Mouse (Mus musculus): ENCODE data around the gene Optn. TPM values are rescaled to one million over a fixed set of nuclear protein-coding genes. Genes with fewer than 3 reads are reported as not detected.

Optn gene
- total RNA-seq (2012; rRNA removed), result 4.6 and 4.9 TPM in 2 replicates

DNA sequence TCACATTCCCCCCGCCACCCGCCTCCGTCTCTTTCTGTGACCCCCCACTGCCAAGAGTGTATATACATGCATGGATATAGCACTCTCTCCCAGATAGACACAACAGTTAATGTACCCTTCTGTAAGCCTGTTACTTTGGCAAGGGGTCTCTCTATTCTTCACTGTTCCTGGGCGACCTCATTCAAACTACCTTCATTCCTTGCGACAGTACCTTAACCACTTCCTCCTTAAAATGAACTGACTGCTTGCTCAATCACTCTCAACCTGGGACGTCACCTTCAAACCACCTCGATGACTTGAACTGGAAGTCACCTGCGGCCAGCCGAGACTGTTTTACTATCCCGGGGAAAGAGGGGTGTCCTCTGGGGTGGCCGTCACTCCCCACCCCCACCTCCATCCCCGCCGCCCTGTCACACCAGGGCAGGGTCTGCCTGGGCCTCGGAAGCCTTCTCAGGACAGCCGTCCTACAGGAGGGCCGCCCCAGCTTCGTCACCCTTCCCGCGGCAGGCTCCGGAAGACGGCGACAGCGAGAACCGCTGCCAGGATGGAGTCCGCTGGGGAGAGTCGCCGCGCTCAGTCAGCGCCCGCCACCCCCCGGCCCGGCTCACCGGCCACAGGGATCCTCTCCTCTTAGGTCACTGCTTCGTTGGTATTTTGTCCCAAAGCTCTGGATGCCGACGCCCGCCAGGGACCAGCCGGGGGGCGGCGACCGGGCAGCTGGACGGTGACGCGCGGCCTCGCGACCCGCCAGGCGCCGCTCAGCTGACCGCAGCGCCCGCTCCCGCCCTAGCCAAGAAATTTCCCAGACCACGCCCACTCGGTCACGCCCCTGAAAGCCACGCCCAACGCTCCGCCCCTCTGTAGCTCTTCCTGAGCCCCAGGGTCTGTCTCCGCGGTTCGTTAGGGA, at the start of gene Optn:
Gene Optn, minus strand, starts transcription at position 753 of the 907 bp plus-strand sequence.
- in situ Hi-C loops (cut with MboI; ENCODE audit: low sequenced_read_pairs in 2 of 2, unreplicated experiment in 2 of 2), result no loop called here
- peak within 1 kb of the TSS; percentile 77 for H3K9ac ChIP-seq (ENCODE audit: insufficient read depth, low read depth, low read length, poor library complexity, severe bottlenecking)
- no peaks in the 10 kb centered on the region for H3K9me3 ChIP-seq (ENCODE audit: control insufficient read depth, insufficient read depth, low read depth, low read length)
- peak; percentile 81 for DNase-seq (ENCODE audit: low read depth, low spot score)
- TF ChIP-seq CHD2 (IDR thresholded peaks at IDR 0.05; ENCODE audit: low read depth, low read length) (no peak), ZNF384 (IDR thresholded peaks at IDR 0.05; ENCODE audit: low read depth, low read length) (no peak), ZC3H11A (IDR thresholded peaks at IDR 0.05; ENCODE audit: borderline replicate concordance, low read depth, low read length) (no peak), MAFK (IDR thresholded peaks at IDR 0.05; ENCODE audit: insufficient read depth, low read depth, low read length) (no peak), HCFC1 (IDR thresholded peaks at IDR 0.05; ENCODE audit: borderline replicate concordance, insufficient read depth, low read length) (no peak)
- H3K4me1 ChIP-seq (ENCODE audit: control insufficient read depth in 2 of 2, insufficient read depth in 2 of 2, low read length in 2 of 2, poor library complexity in 1 of 2), result 0 out of 4 replicates have a peak, but pooled peaks cover 0 to 2% of the 10 kb centered on the region in 2 experiments
- H3K36me3 ChIP-seq (ENCODE audit: control insufficient read depth, insufficient read depth, low read length, poor library complexity, severe bottlenecking), result no peaks in the 10 kb centered on the region; the same call in 1 of the 2 replicates
- peak within 1 kb of the TSS; percentile 62 to 87 for H3K4me3 ChIP-seq (ENCODE audit: insufficient read depth in 1 of 2, low read depth in 1 of 2, low read length in 2 of 2, poor library complexity in 1 of 2, severe bottlenecking in 1 of 2)
- peak within 1 kb of the TSS; percentile 15; the same call in 1 of the 2 replicates for H3K27ac ChIP-seq (ENCODE audit: insufficient read depth, low read depth, low read length, poor library complexity, severe bottlenecking)

GRCm38 (mm10) chr2:5112785-5113291, 49.0 kb upstream of the Optn start:
- in situ Hi-C loops (cut with MboI; ENCODE audit: low sequenced_read_pairs in 2 of 2, unreplicated experiment in 2 of 2), result no loop called here
- H3K27ac ChIP-seq (ENCODE audit: insufficient read depth, low read depth, low read length, poor library complexity, severe bottlenecking), result no peak overlapping the region
- H3K9ac ChIP-seq (ENCODE audit: insufficient read depth, low read depth, low read length, poor library complexity, severe bottlenecking), result no peak overlapping the region

DNA sequence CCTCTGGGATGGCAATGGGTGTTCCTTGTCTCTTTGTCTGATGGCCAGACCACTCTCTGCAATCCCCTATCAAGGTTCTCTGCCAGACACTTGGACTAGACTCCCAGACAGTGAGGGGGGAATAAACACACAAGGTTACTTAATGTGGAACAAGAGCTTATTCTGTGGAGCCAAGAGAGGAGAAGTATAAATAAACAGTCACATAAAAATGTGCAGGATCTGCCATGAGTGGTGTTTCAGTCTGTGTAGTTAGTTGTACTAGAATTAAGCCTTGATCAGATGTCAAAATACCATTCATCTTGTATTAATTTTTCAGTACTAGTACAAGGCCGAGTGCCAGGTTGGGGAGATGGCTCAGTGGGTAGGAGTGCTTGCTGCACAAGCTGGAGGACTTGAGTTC, 39.0 kb upstream of the Optn start:
- in situ Hi-C loops (cut with MboI; ENCODE audit: low sequenced_read_pairs in 2 of 2, unreplicated experiment in 2 of 2), result no loop called here
- no peaks in the 10 kb centered on the region for H3K36me3 ChIP-seq (ENCODE audit: control insufficient read depth, insufficient read depth, low read length, poor library complexity, severe bottlenecking)
- no peak overlapping the region for H3K9ac ChIP-seq (ENCODE audit: insufficient read depth, low read depth, low read length, poor library complexity, severe bottlenecking)
- no peaks in the 10 kb centered on the region for H3K4me1 ChIP-seq (ENCODE audit: control insufficient read depth in 2 of 2, insufficient read depth in 2 of 2, low read length in 2 of 2, poor library complexity in 1 of 2)
- no peaks in the 10 kb centered on the region for H3K9me3 ChIP-seq (ENCODE audit: control insufficient read depth, insufficient read depth, low read depth, low read length)
- DNase-seq (ENCODE audit: low read depth, low spot score), result no peak
- H3K27ac ChIP-seq (ENCODE audit: insufficient read depth, low read depth, low read length, poor library complexity, severe bottlenecking), result no peak overlapping the region
- TF ChIP-seq HCFC1 (IDR thresholded peaks at IDR 0.05; ENCODE audit: borderline replicate concordance, insufficient read depth, low read length) (no peak), CHD2 (IDR thresholded peaks at IDR 0.05; ENCODE audit: low read depth, low read length) (no peak), MAFK (IDR thresholded peaks at IDR 0.05; ENCODE audit: insufficient read depth, low read depth, low read length) (no peak), ZC3H11A (IDR thresholded peaks at IDR 0.05; ENCODE audit: borderline replicate concordance, low read depth, low read length) (no peak), ZNF384 (IDR thresholded peaks at IDR 0.05; ENCODE audit: low read depth, low read length) (no peak)
- no peak overlapping the region for H3K4me3 ChIP-seq (ENCODE audit: insufficient read depth in 1 of 2, low read depth in 1 of 2, low read length in 2 of 2, poor library complexity in 1 of 2, severe bottlenecking in 1 of 2)

More at GRCm38 (mm10) chr2:5112785-5113291, 49.0 kb upstream of the Optn start:
- Histone ChIP-seq H3K9me3 (ENCODE audit: control insufficient read depth, insufficient read depth, low read depth, low read length) (no peaks in the 10 kb centered on the region), H3K36me3 (ENCODE audit: control insufficient read depth, insufficient read depth, low read length, poor library complexity, severe bottlenecking) (no peaks in the 10 kb centered on the region), H3K4me1 (ENCODE audit: control insufficient read depth in 2 of 2, insufficient read depth in 2 of 2, low read length in 2 of 2, poor library complexity in 1 of 2) (peaks cover 0 to 21% of the 10 kb centered on the region in 2 experiments; a peak in 2 of 4 replicates), H3K4me3 (ENCODE audit: insufficient read depth in 1 of 2, low read depth in 1 of 2, low read length in 2 of 2, poor library complexity in 1 of 2, severe bottlenecking in 1 of 2) (no peak overlapping the region)
- no peak for DNase-seq (ENCODE audit: low read depth, low spot score)
- no peak for TF ChIP-seq CHD2 (IDR thresholded peaks at IDR 0.05; ENCODE audit: low read depth, low read length)
- no peak for TF ChIP-seq ZNF384 (IDR thresholded peaks at IDR 0.05; ENCODE audit: low read depth, low read length)
- no peak for TF ChIP-seq HCFC1 (IDR thresholded peaks at IDR 0.05; ENCODE audit: borderline replicate concordance, insufficient read depth, low read length)
- no peak for TF ChIP-seq ZC3H11A (IDR thresholded peaks at IDR 0.05; ENCODE audit: borderline replicate concordance, low read depth, low read length)
- no peak for TF ChIP-seq MAFK (IDR thresholded peaks at IDR 0.05; ENCODE audit: insufficient read depth, low read depth, low read length)

DNA sequence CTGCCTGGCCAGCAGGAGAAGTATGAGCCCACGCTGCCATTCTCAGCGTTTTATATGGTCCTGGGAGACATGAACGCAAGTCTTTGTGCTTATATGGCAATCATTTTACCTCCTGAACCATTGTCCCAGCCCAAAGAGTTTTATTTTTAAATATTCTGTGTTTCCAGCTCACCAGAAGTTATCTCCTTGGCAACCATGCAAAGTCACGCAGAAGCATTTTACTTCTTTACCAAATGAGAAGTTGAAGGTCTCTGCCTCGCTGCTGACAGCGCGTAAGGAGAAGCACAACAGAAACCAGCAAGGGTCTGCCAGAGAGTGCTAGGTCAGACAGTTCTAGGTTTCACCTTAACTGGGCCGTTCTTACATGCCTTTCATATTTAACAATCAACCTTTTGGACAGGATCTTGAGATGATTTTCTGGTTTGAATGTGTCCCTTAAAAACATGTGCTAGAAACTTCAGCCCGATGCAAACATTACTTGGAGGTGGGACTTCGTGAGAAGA, 37.9 kb upstream of the Optn start:
- Histone ChIP-seq H3K4me1 (ENCODE audit: control insufficient read depth in 2 of 2, insufficient read depth in 2 of 2, low read length in 2 of 2, poor library complexity in 1 of 2) (no peaks in the 10 kb centered on the region), H3K9ac (ENCODE audit: insufficient read depth, low read depth, low read length, poor library complexity, severe bottlenecking) (no peak overlapping the region), H3K27ac (ENCODE audit: insufficient read depth, low read depth, low read length, poor library complexity, severe bottlenecking) (no peak overlapping the region), H3K9me3 (ENCODE audit: control insufficient read depth, insufficient read depth, low read depth, low read length) (no peaks in the 10 kb centered on the region), H3K4me3 (ENCODE audit: insufficient read depth in 1 of 2, low read depth in 1 of 2, low read length in 2 of 2, poor library complexity in 1 of 2, severe bottlenecking in 1 of 2) (no peak overlapping the region), H3K36me3 (ENCODE audit: control insufficient read depth, insufficient read depth, low read length, poor library complexity, severe bottlenecking) (no peaks in the 10 kb centered on the region)
- TF ChIP-seq ZC3H11A (IDR thresholded peaks at IDR 0.05; ENCODE audit: borderline replicate concordance, low read depth, low read length) (no peak), ZNF384 (IDR thresholded peaks at IDR 0.05; ENCODE audit: low read depth, low read length) (no peak), CHD2 (IDR thresholded peaks at IDR 0.05; ENCODE audit: low read depth, low read length) (no peak), HCFC1 (IDR thresholded peaks at IDR 0.05; ENCODE audit: borderline replicate concordance, insufficient read depth, low read length) (no peak), MAFK (IDR thresholded peaks at IDR 0.05; ENCODE audit: insufficient read depth, low read depth, low read length) (no peak)
- no peak for DNase-seq (ENCODE audit: low read depth, low spot score)
- in situ Hi-C loops (cut with MboI; ENCODE audit: low sequenced_read_pairs in 2 of 2, unreplicated experiment in 2 of 2), result no loop called here

Measured in ES-E14 (cell line).